Comparison of ENCODE assay signal across 9 mouse cellular contexts in the genomic region with DNA sequence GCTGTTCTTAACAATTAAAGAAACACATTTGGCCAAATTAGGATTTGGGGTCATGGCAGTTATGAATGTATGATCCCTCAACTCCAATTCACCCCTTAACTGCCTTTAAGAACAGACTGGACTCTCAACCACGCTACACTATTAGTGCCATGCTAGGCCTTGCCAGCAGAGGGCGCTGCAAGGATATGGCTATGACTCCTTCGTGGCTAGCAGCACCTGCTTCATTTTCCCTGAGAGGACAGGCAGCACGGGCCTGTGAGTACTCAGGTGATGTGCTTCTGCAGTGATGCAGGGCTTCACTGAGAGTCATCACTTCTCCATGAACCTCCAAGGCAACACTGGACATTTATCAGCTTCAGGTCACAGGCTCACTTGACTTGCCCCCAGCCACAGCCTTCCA.
DNase-seq lines count a peak whose midpoint lies in the region; ATAC-seq and TF ChIP-seq lines count a peak whose summit lies in the region.
"Had no signal": no experiment of that assay in that cellular context is flagged by ENCODE, and none has a peak within 500 bp of the region (broad histone marks: within the 10 kb centered on the region; RNA-seq: fewer than 3 reads in every experiment).

No protein-coding gene starts in this region.

- no peak for DNase-seq in frontal cortex, postnatal 10 days (ENCODE audit: low spot score in 2 of 2)
- DNase-seq in G1E (ENCODE audit: low spot score): peak; percentile 3
- DNase-seq in cerebellum, adult 11-12 months: peak; percentile 84
- DNase-seq in gastrocnemius, postnatal 10 days: peak; percentile 81
- DNase-seq in layer of hippocampus, postnatal 14 days (ENCODE audit: low spot score in 2 of 2): peak; percentile 55 to 60
- peak; percentile 44 to 54 for DNase-seq in spleen, postnatal 36 days (ENCODE audit: low spot score in 2 of 2)

- H3K4me3 ChIP-seq in G1E (ENCODE audit: low read depth, low read length): no peak overlapping the region
- H3K4me3 ChIP-seq: limb, embryonic 12.5 days had no signal

- no peaks in the 10 kb centered on the region for H3K36me3 ChIP-seq in G1E (replicated peaks)
- H3K36me3 ChIP-seq: limb, embryonic 12.5 days had no signal

- no peaks in the 10 kb centered on the region; the same call in 1 of the 2 replicates for H3K27me3 ChIP-seq in G1E (ENCODE audit: insufficient read depth, low read length)
- H3K27me3 ChIP-seq: limb, embryonic 12.5 days had no signal

- TF ChIP-seq CTCF in G1E (IDR thresholded peaks at IDR 0.05; ENCODE audit: low read depth, low read length): peak; percentile 88

- peak; percentile 73 for ATAC-seq in frontal cortex, adult (ENCODE audit: low TSS enrichment)
- ATAC-seq in G1E (ENCODE audit: extremely low read depth, insufficient number of reproducible peaks, low FRiP score, poor library complexity, severe bottlenecking): no peak
- ATAC-seq in megakaryocyte progenitor cell, adult 5-6 weeks (replicated peaks; ENCODE audit: poor library complexity): peak; percentile 66

- H3K9me3 ChIP-seq in G1E (replicated peaks): no peaks in the 10 kb centered on the region
- H3K9me3 ChIP-seq: limb, embryonic 12.5 days had no signal

- no peaks in the 10 kb centered on the region for H3K4me1 ChIP-seq in G1E (ENCODE audit: insufficient read depth, low read depth, low read length)

Comparison
In these comparisons a context has a peak if more than half of its experiments do, and no peak if none do; other contexts are left out.
1. DNase-seq: peak in G1E (single experiment), cerebellum, adult 11-12 months (single experiment), gastrocnemius, postnatal 10 days (single experiment), layer of hippocampus, postnatal 14 days (2 of 2) and spleen, postnatal 36 days (2 of 2); none in frontal cortex, postnatal 10 days (0 of 2).